In the genomic region with DNA sequence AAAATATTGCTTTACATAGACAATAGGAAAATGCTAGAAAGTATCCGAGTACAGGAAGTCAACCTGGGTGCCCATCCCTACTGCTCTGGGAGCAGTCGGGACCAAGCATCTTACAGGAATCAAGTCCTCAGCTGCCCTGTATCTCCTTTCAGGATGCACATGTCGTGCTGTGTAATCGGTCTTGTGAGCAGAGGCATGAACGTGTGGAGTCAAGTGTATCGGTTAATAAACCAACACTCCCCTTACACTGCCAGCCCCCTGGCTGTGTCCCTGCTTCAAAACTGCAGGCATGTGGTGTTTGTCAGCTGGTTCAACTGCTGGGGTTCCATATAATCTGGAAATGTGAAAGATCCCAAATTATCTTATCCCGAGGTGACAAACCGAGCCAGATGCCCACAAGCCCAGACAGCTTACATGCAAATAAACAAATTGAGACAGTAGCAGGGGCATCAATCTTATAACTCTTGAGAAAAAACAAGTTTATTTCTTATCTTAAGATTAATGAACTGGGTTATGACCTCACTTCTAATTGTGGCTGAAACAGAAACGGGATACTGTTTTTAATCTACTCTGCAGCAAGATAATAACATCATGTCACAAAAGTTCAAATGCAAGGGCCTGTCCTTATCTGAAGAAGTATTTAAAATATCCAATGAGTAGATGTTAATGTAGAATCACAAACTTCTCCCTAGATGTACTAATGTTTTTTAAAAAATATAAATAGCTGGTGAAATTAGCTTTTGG, we compare ENCODE assay signal across 30 mouse cellular contexts.
A peak's percentile ranks its signal among the peaks of the same experiment; 100 is the strongest.
DNase-seq lines count a peak whose midpoint lies in the region; ATAC-seq and TF ChIP-seq lines count a peak whose summit lies in the region.
"Had no signal": no experiment of that assay in that cellular context is flagged by ENCODE, and none has a peak within 500 bp of the region (broad histone marks: within the 10 kb centered on the region; RNA-seq: fewer than 3 reads in every experiment).

No protein-coding gene starts in this region.

- H3K27me3 ChIP-seq in kidney, adult 2 months (replicated peaks; ENCODE audit: control insufficient read depth, insufficient read depth, low read length) = no peaks in the 10 kb centered on the region
- H3K27me3 ChIP-seq in kidney, embryonic 16.5 days (ENCODE audit: insufficient read depth, low read length) = no peaks in the 10 kb centered on the region
- H3K27me3 ChIP-seq in forebrain, embryonic 15.5 days = no peaks in the 10 kb centered on the region
- H3K27me3 ChIP-seq: embryonic facial prominence, embryonic 12.5 days; intestine, embryonic 15.5 days; limb, embryonic 13.5 days; liver, embryonic 12.5 days; megakaryocyte, embryonic 14.5 days; midbrain, embryonic 13.5 days; neural tube, embryonic 15.5 days; stomach, embryonic 15.5 days had no signal

- peak; percentile 85; the same call in 1 of the 2 replicates for ATAC-seq in kidney, embryonic 16.5 days (ENCODE audit: low FRiP score, low TSS enrichment)
- ATAC-seq in forebrain, embryonic 15.5 days (replicated peaks) = no peak
- ATAC-seq: forebrain, embryonic 14.5 days; hindbrain, postnatal 0 days; intestine, embryonic 15.5 days; liver, embryonic 12.5 days; lung, postnatal 0 days; midbrain, embryonic 13.5 days; Patski had no signal

- no peak for TF ChIP-seq POLR2A in kidney, adult 2 months (IDR thresholded peaks at IDR 0.05; ENCODE audit: low read depth, low read length)

- no peak overlapping the region for H3K4me3 ChIP-seq in kidney, adult 2 months (ENCODE audit: insufficient read depth, low read depth, low read length)
- H3K4me3 ChIP-seq in kidney, embryonic 16.5 days (ENCODE audit: low read length) = no peak overlapping the region
- H3K4me3 ChIP-seq in forebrain, embryonic 15.5 days = no peak overlapping the region
- H3K4me3 ChIP-seq: embryonic facial prominence, embryonic 12.5 days; gastrocnemius, adult 2 months; hindbrain, embryonic 10.5 days; intestine, embryonic 15.5 days; limb, embryonic 13.5 days; liver, embryonic 12.5 days; megakaryocyte, embryonic 14.5 days; midbrain, embryonic 13.5 days; neural tube, embryonic 15.5 days; stomach, embryonic 15.5 days had no signal

- no peaks in the 10 kb centered on the region for H3K4me1 ChIP-seq in kidney, adult 2 months (ENCODE audit: control insufficient read depth, insufficient read depth, low read length)
- peaks cover 4% of the 10 kb centered on the region; the same call in 1 of the 2 replicates for H3K4me1 ChIP-seq in kidney, embryonic 16.5 days (ENCODE audit: insufficient read depth, low read length)
- H3K4me1 ChIP-seq in forebrain, embryonic 15.5 days = no peaks in the 10 kb centered on the region
- H3K4me1 ChIP-seq: embryonic facial prominence, embryonic 12.5 days; hindbrain, embryonic 10.5 days; intestine, embryonic 15.5 days; limb, embryonic 13.5 days; liver, embryonic 12.5 days; megakaryocyte, embryonic 14.5 days; midbrain, embryonic 13.5 days; neural tube, embryonic 15.5 days; stomach, embryonic 15.5 days had no signal

- 9% methylated on average over 9 of the region's 9 CpGs for WGBS in kidney, adult 2 months
- WGBS in kidney, embryonic 16.5 days = 19% methylated on average over 9 of the region's 9 CpGs
- 78% methylated on average over 9 of the region's 9 CpGs for WGBS in forebrain, embryonic 15.5 days

- H3K27ac ChIP-seq in kidney, adult 2 months (ENCODE audit: insufficient read depth, low read depth, low read length) = no peak overlapping the region
- H3K27ac ChIP-seq in kidney, embryonic 16.5 days (ENCODE audit: low read length) = no peak overlapping the region
- no peak overlapping the region for H3K27ac ChIP-seq in forebrain, embryonic 15.5 days (replicated peaks)
- H3K27ac ChIP-seq: embryonic facial prominence, embryonic 12.5 days; gastrocnemius, adult 2 months; hindbrain, embryonic 10.5 days; hindbrain, postnatal 0 days; intestine, embryonic 15.5 days; limb, embryonic 13.5 days; liver, embryonic 12.5 days; midbrain, embryonic 13.5 days; neural tube, embryonic 15.5 days; stomach, embryonic 15.5 days had no signal

- no peak overlapping the region for H3K4me2 ChIP-seq in kidney, embryonic 16.5 days (replicated peaks; ENCODE audit: low read depth, low read length)
- H3K4me2 ChIP-seq in forebrain, embryonic 15.5 days (replicated peaks) = no peak overlapping the region
- H3K4me2 ChIP-seq: embryonic facial prominence, embryonic 12.5 days; intestine, embryonic 15.5 days; limb, embryonic 13.5 days; liver, embryonic 12.5 days; midbrain, embryonic 13.5 days; neural tube, embryonic 15.5 days; stomach, embryonic 15.5 days had no signal

- TF ChIP-seq CTCF in kidney, adult 2 months (conservative IDR thresholded peaks at IDR 0.05; ENCODE audit: insufficient read depth, insufficient read length, low read depth, low read length) = no peak

- H3K9me3 ChIP-seq in kidney, embryonic 16.5 days (ENCODE audit: low read length) = no peaks in the 10 kb centered on the region
- no peaks in the 10 kb centered on the region for H3K9me3 ChIP-seq in forebrain, embryonic 15.5 days
- H3K9me3 ChIP-seq: embryonic facial prominence, embryonic 12.5 days; hindbrain, embryonic 10.5 days; intestine, embryonic 15.5 days; limb, embryonic 13.5 days; liver, embryonic 12.5 days; megakaryocyte, embryonic 14.5 days; midbrain, embryonic 13.5 days; neural tube, embryonic 15.5 days; stomach, embryonic 15.5 days had no signal

- peak; percentile 31 for DNase-seq in kidney, adult 2 months
- DNase-seq in kidney, postnatal 25 days = no peak
- DNase-seq in MN1 (ENCODE audit: low spot score) = peak; percentile 17
- DNase-seq in mesoderm, embryonic 11.5 days (ENCODE audit: low read depth, low spot score) = peak; percentile 4
- DNase-seq: adrenal gland, postnatal 25 days; B cell, adult 2 months; cerebellum, adult 11-12 months; cerebellum, adult 9-11 months; embryo, embryonic 11 days; gastrocnemius, adult 2 months; heart, postnatal 14 days; lung, adult 18-20 months; lung, postnatal 4 days; retina, postnatal 1 day; right cerebral cortex, postnatal 14 days had no signal

- no peaks in the 10 kb centered on the region for H3K36me3 ChIP-seq in kidney, adult 2 months (ENCODE audit: control insufficient read depth, insufficient read depth, low read length)
- no peaks in the 10 kb centered on the region for H3K36me3 ChIP-seq in kidney, embryonic 16.5 days (ENCODE audit: insufficient read depth, low read length)
- no peaks in the 10 kb centered on the region for H3K36me3 ChIP-seq in forebrain, embryonic 15.5 days
- H3K36me3 ChIP-seq: embryonic facial prominence, embryonic 12.5 days; hindbrain, embryonic 10.5 days; intestine, embryonic 15.5 days; limb, embryonic 13.5 days; liver, embryonic 12.5 days; midbrain, embryonic 13.5 days; neural tube, embryonic 15.5 days; stomach, embryonic 15.5 days had no signal

- no peak overlapping the region for H3K9ac ChIP-seq in kidney, embryonic 16.5 days (replicated peaks; ENCODE audit: low read length)
- H3K9ac ChIP-seq in forebrain, embryonic 15.5 days (replicated peaks) = no peak overlapping the region
- H3K9ac ChIP-seq: embryonic facial prominence, embryonic 12.5 days; intestine, embryonic 15.5 days; limb, embryonic 13.5 days; liver, embryonic 12.5 days; midbrain, embryonic 13.5 days; neural tube, embryonic 15.5 days; stomach, embryonic 15.5 days had no signal

Comparison
In these comparisons a context has a peak if more than half of its experiments do, and no peak if none do; other contexts are left out.
1. DNase-seq: peak in kidney, adult 2 months (single experiment), MN1 (single experiment) and mesoderm, embryonic 11.5 days (single experiment); none in kidney, postnatal 25 days (0 of 2).